Mouse (Mus musculus) stomach, embryonic 15.5 days (tissue): ENCODE measurements around the gene Igsf8. TPM values are rescaled to one million over a fixed set of nuclear protein-coding genes. Genes with fewer than 3 reads are reported as not detected.
A peak's percentile ranks its signal among the peaks of the same experiment; 100 is the strongest.

ENCODE experiments used
- ATAC-seq: fragments of 200-750 bp; cut with Nextera tagmentation; 2 replicates; pipeline ENCODE4 v1.8.0; 2017; ENCODE audit warnings: low read depth, moderate number of reproducible peaks, moderate TSS enrichment; ENCODE audit not compliant: insufficient read depth, low FRiP score
- H3K27ac ChIP-seq: fragments of 300-500 bp; sonication (generic); 2 replicates; pipeline ENCODE4 v1.5.1; 2015; ENCODE audit warnings: mild to moderate bottlenecking, inconsistent platforms
- H3K27me3 ChIP-seq: fragments of 300-500 bp; sonication (generic); replicated peaks from 2 replicates; pipeline ENCODE4 v1.6.1; 2015; ENCODE audit warnings: inconsistent platforms
- H3K36me3 ChIP-seq: fragments of 300-500 bp; sonication (generic); 2 replicates; pipeline ENCODE4 v1.6.1; 2015; ENCODE audit warnings: inconsistent platforms
- H3K4me1 ChIP-seq: fragments of 300-500 bp; sonication (generic); 2 replicates; pipeline ENCODE4 v1.6.1; 2015; ENCODE audit warnings: inconsistent platforms
- H3K4me2 ChIP-seq: fragments of 300-500 bp; sonication (generic); 2 replicates; pipeline ENCODE4 v1.6.1; 2015; ENCODE audit warnings: mild to moderate bottlenecking, inconsistent platforms
- H3K4me3 ChIP-seq: fragments of 300-500 bp; sonication (generic); replicated peaks from 2 replicates; pipeline ENCODE4 v1.5.1; 2015; ENCODE audit warnings: inconsistent platforms
- H3K9ac ChIP-seq: fragments of 300-500 bp; sonication (generic); 2 replicates; pipeline ENCODE4 v1.6.1; 2015; ENCODE audit warnings: inconsistent platforms
- H3K9me3 ChIP-seq: fragments of 300-500 bp; sonication (generic); 2 replicates; pipeline ENCODE4 v1.6.1; 2016; ENCODE audit warnings: inconsistent platforms
- WGBS: fragments of 180-500 bp; shearing (Covaris S2); methylation state at CpG from one replicate; pipeline ENCODE4 v1.1.7; 2015; 5-methylcytosine and 5-hydroxymethylcytosine counted together
- polyA plus RNA-seq: library from polyadenylated mRNA; unstranded; fragments of >200 nt; fragmentation: Nextera tagmentation; extraction: Ambion mirVana; gene quantifications from 2 replicates; pipeline ENCODE4 v1.2.1, GENCODE M21; 2015

Gene Igsf8
- polyA plus RNA-seq, 1 experiment from 2014 or later: 44.8 TPM

- WGBS: 85% methylated on average over 19 of the region's 19 CpGs
- no peak overlapping the region for H3K4me2 ChIP-seq
- 0 out of 2 replicates have a peak, but pooled peaks have one; percentile 2 for ATAC-seq
- H3K36me3 ChIP-seq: no peaks in the 10 kb centered on the region
- no peaks in the 10 kb centered on the region for H3K27me3 ChIP-seq
- no peak overlapping the region for H3K27ac ChIP-seq
- no peak overlapping the region for H3K4me3 ChIP-seq
- no peak overlapping the region for H3K9ac ChIP-seq
- H3K9me3 ChIP-seq: no peaks in the 10 kb centered on the region
- no peaks in the 10 kb centered on the region for H3K4me1 ChIP-seq
These were observed 57.1 kb downstream of the Igsf8 start for GRCm38 (mm10) chr1:172318424-172319035.

GRCm38 (mm10) chr1:172319346-172319745, 57.9 kb downstream of the Igsf8 start:
- 81% methylated on average over 7 of the region's 7 CpGs for WGBS
- Histone ChIP-seq H3K36me3 (no peaks in the 10 kb centered on the region), H3K9ac (no peak overlapping the region), H3K4me2 (no peak overlapping the region), H3K4me3 (no peak overlapping the region), H3K27me3 (no peaks in the 10 kb centered on the region), H3K9me3 (no peaks in the 10 kb centered on the region), H3K4me1 (no peaks in the 10 kb centered on the region), H3K27ac (no peak overlapping the region)
- no peak for ATAC-seq

GRCm38 (mm10) chr1:172319921-172320411, 58.5 kb downstream of the Igsf8 start:
- no peak; the same call in 1 of the 2 replicates for ATAC-seq
- no peaks in the 10 kb centered on the region for H3K36me3 ChIP-seq
- H3K9me3 ChIP-seq: no peaks in the 10 kb centered on the region

GRCm38 (mm10) chr1:172322725-172323124, 61.3 kb downstream of the Igsf8 start:
- H3K4me1 ChIP-seq: peaks cover 8% of the 10 kb centered on the region
- H3K9me3 ChIP-seq: no peaks in the 10 kb centered on the region
- no peak for ATAC-seq
- WGBS: 56% methylated on average over 13 of the region's 13 CpGs
- peaks cover 30% of the 10 kb centered on the region for H3K27me3 ChIP-seq
- no peak overlapping the region for H3K9ac ChIP-seq
- no peak overlapping the region for H3K27ac ChIP-seq
- no peaks in the 10 kb centered on the region for H3K36me3 ChIP-seq
- H3K4me2 ChIP-seq: no peak overlapping the region
- H3K4me3 ChIP-seq: no peak overlapping the region

More at GRCm38 (mm10) chr1:172319921-172320411, 58.5 kb downstream of the Igsf8 start:
- no peak overlapping the region for H3K9ac ChIP-seq
- no peaks in the 10 kb centered on the region for H3K4me1 ChIP-seq
- WGBS: 43% methylated on average over 5 of the region's 5 CpGs
- H3K27me3 ChIP-seq: 0 out of 2 replicates have a peak, but pooled peaks cover 2% of the 10 kb centered on the region
- no peak overlapping the region for H3K4me2 ChIP-seq
- no peak overlapping the region for H3K4me3 ChIP-seq
- H3K27ac ChIP-seq: no peak overlapping the region

- Histone ChIP-seq H3K4me2 (no peak overlapping the region), H3K4me3 (no peak overlapping the region), H3K9ac (no peak overlapping the region), H3K36me3 (no peaks in the 10 kb centered on the region), H3K27me3 (peaks cover 35% of the 10 kb centered on the region), H3K9me3 (no peaks in the 10 kb centered on the region), H3K27ac (no peak overlapping the region), H3K4me1 (peaks cover 8% of the 10 kb centered on the region)
- 50% methylated on average over 5 of the region's 5 CpGs for WGBS
- ATAC-seq: no peak
These were observed 61.9 kb downstream of the Igsf8 start for GRCm38 (mm10) chr1:172323298-172323697.

- Histone ChIP-seq H3K9ac (no peak overlapping the region), H3K4me2 (no peak overlapping the region), H3K4me1 (peaks cover 8% of the 10 kb centered on the region), H3K27me3 (peaks cover 41% of the 10 kb centered on the region), H3K27ac (no peak overlapping the region), H3K9me3 (no peaks in the 10 kb centered on the region), H3K4me3 (no peak overlapping the region), H3K36me3 (no peaks in the 10 kb centered on the region)
- ATAC-seq: no peak
- 59% methylated on average over 6 of the region's 6 CpGs for WGBS
These were observed 62.4 kb downstream of the Igsf8 start for GRCm38 (mm10) chr1:172323801-172324359.

- no peaks in the 10 kb centered on the region for H3K9me3 ChIP-seq
- peaks cover 8% of the 10 kb centered on the region for H3K4me1 ChIP-seq
- no peak overlapping the region for H3K4me3 ChIP-seq
- WGBS: 14% methylated on average over 7 of the region's 7 CpGs
- peaks cover 50% of the 10 kb centered on the region for H3K27me3 ChIP-seq
- no peak overlapping the region for H3K27ac ChIP-seq
- H3K4me2 ChIP-seq: no peak overlapping the region
- H3K36me3 ChIP-seq: no peaks in the 10 kb centered on the region
- ATAC-seq: peak; percentile 48
- H3K9ac ChIP-seq: no peak overlapping the region
These were observed 63.3 kb downstream of the Igsf8 start for GRCm38 (mm10) chr1:172324725-172325124.

GRCm38 (mm10) chr1:172325680-172326535, 64.5 kb downstream of the Igsf8 start:
- Histone ChIP-seq H3K4me3 (peak overlapping the region; percentile 43), H3K9me3 (no peaks in the 10 kb centered on the region), H3K36me3 (no peaks in the 10 kb centered on the region), H3K27ac (no peak overlapping the region), H3K4me1 (peaks cover 8% of the 10 kb centered on the region), H3K4me2 (peak overlapping the region; percentile 89), H3K9ac (peak overlapping the region; percentile 29; the same call in 1 of the 2 replicates), H3K27me3 (peaks cover 55% of the 10 kb centered on the region)
- WGBS: 17% methylated on average over 94 of the region's 94 CpGs
- peak; percentile 42; the same call in 1 of the 2 replicates for ATAC-seq

- WGBS: 55% methylated on average over 11 of the region's 11 CpGs
- peaks cover 8% of the 10 kb centered on the region for H3K4me1 ChIP-seq
- H3K9me3 ChIP-seq: no peaks in the 10 kb centered on the region
- H3K36me3 ChIP-seq: no peaks in the 10 kb centered on the region
- H3K4me2 ChIP-seq: peak overlapping the region; percentile 89
- peak overlapping the region; percentile 43 for H3K4me3 ChIP-seq
- peaks cover 55% of the 10 kb centered on the region for H3K27me3 ChIP-seq
- H3K9ac ChIP-seq: no peak overlapping the region; the same call in 1 of the 2 replicates
- no peak for ATAC-seq
- no peak overlapping the region for H3K27ac ChIP-seq
These were observed 65.2 kb downstream of the Igsf8 start for GRCm38 (mm10) chr1:172326684-172327083.

GRCm38 (mm10) chr1:172327206-172328001, 66.0 kb downstream of the Igsf8 start:
- no peak overlapping the region for H3K4me2 ChIP-seq
- peaks cover 55% of the 10 kb centered on the region for H3K27me3 ChIP-seq

GRCm38 (mm10) chr1:172328041-172328440, 66.6 kb downstream of the Igsf8 start:
- WGBS: 72% methylated on average over 3 of the region's 3 CpGs
- peaks cover 55% of the 10 kb centered on the region for H3K27me3 ChIP-seq
- H3K4me1 ChIP-seq: peaks cover 8% of the 10 kb centered on the region
- H3K4me2 ChIP-seq: no peak overlapping the region
- ATAC-seq: no peak
- H3K4me3 ChIP-seq: no peak overlapping the region
- H3K9ac ChIP-seq: no peak overlapping the region
- no peaks in the 10 kb centered on the region for H3K9me3 ChIP-seq
- no peaks in the 10 kb centered on the region for H3K36me3 ChIP-seq
- H3K27ac ChIP-seq: no peak overlapping the region

More at GRCm38 (mm10) chr1:172327206-172328001, 66.0 kb downstream of the Igsf8 start:
- WGBS: 80% methylated on average over 16 of the region's 16 CpGs
- H3K36me3 ChIP-seq: no peaks in the 10 kb centered on the region
- H3K9ac ChIP-seq: no peak overlapping the region
- H3K4me3 ChIP-seq: no peak overlapping the region
- H3K27ac ChIP-seq: no peak overlapping the region
- H3K4me1 ChIP-seq: peaks cover 8% of the 10 kb centered on the region
- H3K9me3 ChIP-seq: no peaks in the 10 kb centered on the region
- no peak for ATAC-seq
